Mouse (Mus musculus): ENCODE measurements around the gene 1700067K01Rik. TPM values are rescaled to one million over a fixed set of nuclear protein-coding genes. Genes with fewer than 3 reads are reported as not detected.
"Not testable (repeated sequence)": the region's sequence is repeated elsewhere in the genome, so short reads cannot be mapped to it uniquely, and the experiment has no call there.

Gene 1700067K01Rik
- total RNA-seq, 1 experiment from 2014 or later, result 1.1 TPM

GRCm38 (mm10) chr8:84003612-84004246, 2.4 kb downstream of the 1700067K01Rik start:
- ATAC-seq (replicated peaks in 1 of 2; ENCODE audit: insufficient read depth in 1 of 2, low FRiP score in 2 of 2, low TSS enrichment in 1 of 2, low read depth in 1 of 2, poor library complexity in 2 of 2, severe bottlenecking in 2 of 2), result no peak

GRCm38 (mm10) chr8:84004533-84005201, 3.4 kb downstream of the 1700067K01Rik start:
- ATAC-seq (replicated peaks in 1 of 2; ENCODE audit: insufficient read depth in 1 of 2, low FRiP score in 2 of 2, low TSS enrichment in 1 of 2, low read depth in 1 of 2, poor library complexity in 2 of 2, severe bottlenecking in 2 of 2), result peak; percentile 98 to 99

- ATAC-seq (replicated peaks in 1 of 2; ENCODE audit: insufficient read depth in 1 of 2, low FRiP score in 2 of 2, low TSS enrichment in 1 of 2, low read depth in 1 of 2, poor library complexity in 2 of 2, severe bottlenecking in 2 of 2), result not testable (repeated sequence)
Observed at GRCm38 (mm10) chr8:84005502-84005901, 4.2 kb downstream of the 1700067K01Rik start.

- no peak for ATAC-seq (replicated peaks in 1 of 2; ENCODE audit: insufficient read depth in 1 of 2, low FRiP score in 2 of 2, low TSS enrichment in 1 of 2, low read depth in 1 of 2, poor library complexity in 2 of 2, severe bottlenecking in 2 of 2)
Observed at GRCm38 (mm10) chr8:84008362-84008761, 7.1 kb downstream of the 1700067K01Rik start.

GRCm38 (mm10) chr8:84009876-84010275, 8.6 kb downstream of the 1700067K01Rik start:
- ATAC-seq (replicated peaks in 1 of 2; ENCODE audit: insufficient read depth in 1 of 2, low FRiP score in 2 of 2, low TSS enrichment in 1 of 2, low read depth in 1 of 2, poor library complexity in 2 of 2, severe bottlenecking in 2 of 2), result peak; percentile 65 to 70

- peak in 1 of 2 experiments; percentile 43; a peak in 1 of 4 replicates for ATAC-seq (replicated peaks in 1 of 2; ENCODE audit: insufficient read depth in 1 of 2, low FRiP score in 2 of 2, low TSS enrichment in 1 of 2, low read depth in 1 of 2, poor library complexity in 2 of 2, severe bottlenecking in 2 of 2)
Observed at GRCm38 (mm10) chr8:84010625-84011611, 9.6 kb downstream of the 1700067K01Rik start.

- peak; percentile 21 to 39; a peak in 3 of 4 replicates for ATAC-seq (replicated peaks in 1 of 2; ENCODE audit: insufficient read depth in 1 of 2, low FRiP score in 2 of 2, low TSS enrichment in 1 of 2, low read depth in 1 of 2, poor library complexity in 2 of 2, severe bottlenecking in 2 of 2)
Observed at GRCm38 (mm10) chr8:84011705-84012498, 10.6 kb downstream of the 1700067K01Rik start, which contains the start of gene 2210011C24Rik. Gene 2210011C24Rik (minus strand): TSS chr8:84012171.

- no peak for ATAC-seq (replicated peaks in 1 of 2; ENCODE audit: insufficient read depth in 1 of 2, low FRiP score in 2 of 2, low TSS enrichment in 1 of 2, low read depth in 1 of 2, poor library complexity in 2 of 2, severe bottlenecking in 2 of 2)
Observed at GRCm38 (mm10) chr8:84012499-84013165, 11.3 kb downstream of the 1700067K01Rik start.

GRCm38 (mm10) chr8:84015833-84016232, 14.5 kb downstream of the 1700067K01Rik start:
- no peak for ATAC-seq (replicated peaks in 1 of 2; ENCODE audit: insufficient read depth in 1 of 2, low FRiP score in 2 of 2, low TSS enrichment in 1 of 2, low read depth in 1 of 2, poor library complexity in 2 of 2, severe bottlenecking in 2 of 2)

GRCm38 (mm10) chr8:84019738-84020137, 18.4 kb downstream of the 1700067K01Rik start:
- no peak for ATAC-seq (replicated peaks in 1 of 2; ENCODE audit: insufficient read depth in 1 of 2, low FRiP score in 2 of 2, low TSS enrichment in 1 of 2, low read depth in 1 of 2, poor library complexity in 2 of 2, severe bottlenecking in 2 of 2)

- ATAC-seq (replicated peaks in 1 of 2; ENCODE audit: insufficient read depth in 1 of 2, low FRiP score in 2 of 2, low TSS enrichment in 1 of 2, low read depth in 1 of 2, poor library complexity in 2 of 2, severe bottlenecking in 2 of 2), result no peak
Observed at GRCm38 (mm10) chr8:84021096-84021495, 19.8 kb downstream of the 1700067K01Rik start, which contains the start of gene Palm3. Gene Palm3 (plus strand): TSS chr8:84021471.

- ATAC-seq (replicated peaks in 1 of 2; ENCODE audit: insufficient read depth in 1 of 2, low FRiP score in 2 of 2, low TSS enrichment in 1 of 2, low read depth in 1 of 2, poor library complexity in 2 of 2, severe bottlenecking in 2 of 2), result no peak
Observed at GRCm38 (mm10) chr8:84021569-84021968, 20.3 kb downstream of the 1700067K01Rik start.

- no peak for ATAC-seq (replicated peaks in 1 of 2; ENCODE audit: insufficient read depth in 1 of 2, low FRiP score in 2 of 2, low TSS enrichment in 1 of 2, low read depth in 1 of 2, poor library complexity in 2 of 2, severe bottlenecking in 2 of 2)
Observed at GRCm38 (mm10) chr8:84023085-84023484, 21.8 kb downstream of the 1700067K01Rik start.

- ATAC-seq (replicated peaks in 1 of 2; ENCODE audit: insufficient read depth in 1 of 2, low FRiP score in 2 of 2, low TSS enrichment in 1 of 2, low read depth in 1 of 2, poor library complexity in 2 of 2, severe bottlenecking in 2 of 2), result no peak
Observed at GRCm38 (mm10) chr8:84023631-84024030, 22.3 kb downstream of the 1700067K01Rik start.

- ATAC-seq (replicated peaks in 1 of 2; ENCODE audit: insufficient read depth in 1 of 2, low FRiP score in 2 of 2, low TSS enrichment in 1 of 2, low read depth in 1 of 2, poor library complexity in 2 of 2, severe bottlenecking in 2 of 2), result 0 out of 4 replicates have a peak, but pooled peaks of 1 of the 2 experiments have one; percentile 37
Observed at GRCm38 (mm10) chr8:84024171-84024570, 22.9 kb downstream of the 1700067K01Rik start.

- peak; percentile 28 to 44; a peak in 3 of 4 replicates for ATAC-seq (replicated peaks in 1 of 2; ENCODE audit: insufficient read depth in 1 of 2, low FRiP score in 2 of 2, low TSS enrichment in 1 of 2, low read depth in 1 of 2, poor library complexity in 2 of 2, severe bottlenecking in 2 of 2)
Observed at GRCm38 (mm10) chr8:84025863-84026262, 24.6 kb downstream of the 1700067K01Rik start.

All from hematopoietic stem cell, adult 5-6 weeks (primary cell).